Mouse (Mus musculus) heart, adult 2 months (tissue): ENCODE data around the gene Mrtfa. TPM values are rescaled to one million over a fixed set of nuclear protein-coding genes. Genes with fewer than 3 reads are reported as not detected.

Experiments
- DNase-seq, 2 experiments: peaks; one replicate each; pipeline ENCODE4 v3.0.0; 2021
- H3K27ac ChIP-seq: fragments of 200-600 bp; 2 replicates; pipeline ENCODE4 v1.8.1; 2022
- H3K27me3 ChIP-seq: fragments of 200-500 bp; 2 replicates; pipeline ENCODE4 v1.6.1; 2012; ENCODE audit warnings: mild to moderate bottlenecking, low read length, inconsistent platforms, mixed read lengths; ENCODE audit not compliant: control insufficient read depth, insufficient read depth
- H3K36me3 ChIP-seq: fragments of 200-500 bp; 2 replicates; pipeline ENCODE4 v1.6.1; 2012; ENCODE audit warnings: low read length, inconsistent platforms; ENCODE audit not compliant: control insufficient read depth, insufficient read depth
- H3K4me1 ChIP-seq: fragments of 200-500 bp; 2 replicates; pipeline ENCODE4 v1.6.1; 2011; ENCODE audit warnings: low read length; ENCODE audit not compliant: control insufficient read depth, insufficient read depth
- H3K4me3 ChIP-seq: fragments of 200-600 bp; 2 replicates; pipeline ENCODE4 v1.8.1; 2022
- H3K79me2 ChIP-seq: fragments of 200-500 bp; replicated peaks from 2 replicates; pipeline ENCODE4 v1.6.1; 2012; ENCODE audit warnings: mild to moderate bottlenecking, inconsistent platforms, low read length, moderate library complexity, mixed read lengths; ENCODE audit not compliant: control insufficient read depth, insufficient read depth
- H3K9ac ChIP-seq: fragments of 200-500 bp; 2 replicates; pipeline ENCODE4 v1.6.1; 2012; ENCODE audit warnings: low read depth, mild to moderate bottlenecking, control low read depth, inconsistent platforms, low read length, mixed read lengths
- CTCF ChIP-seq: fragments of 200-600 bp; IDR thresholded peaks from 2 replicates; pipeline ENCODE4 v1.8.1; 2022; ENCODE audit warnings: antibody characterized with exemption, mild to moderate bottlenecking, moderate library complexity
- EP300 ChIP-seq: fragments of 200-500 bp; IDR thresholded peaks from 2 replicates; pipeline ENCODE4 v1.6.1; 2011; ENCODE audit warnings: low read depth, low read length, control low read depth; ENCODE audit not compliant: insufficient read depth
- POLR2A ChIP-seq: fragments of 200-500 bp; IDR thresholded peaks from 2 replicates; pipeline ENCODE4 v1.6.1; 2011; ENCODE audit warnings: mild to moderate bottlenecking, low read depth, low read length, control low read depth; ENCODE audit not compliant: insufficient read depth
- WGBS: fragments of 180-500 bp; shearing (Covaris S2); methylation state at CpG from one replicate; pipeline ENCODE4 v1.1.7; 2018; 5-methylcytosine and 5-hydroxymethylcytosine counted together
- intact Hi-C: fragments of 180-260 bp; cut with DNase I; formaldehyde crosslinking; loops from one replicate; pipeline ENCODE4 v1.15.1; 2025
- polyA plus RNA-seq: library from polyadenylated mRNA; depleted of rRNA; stranded (reverse); fragments of >200 nt; gene quantifications from 2 replicates; pipeline ENCODE4 v1.2.3, GENCODE M21; 2012
- total RNA-seq, 2 experiments: library from RNA; stranded (reverse); gene quantifications; 2 replicates each; pipeline ENCODE4 v1.2.3; 2021

The Mrtfa gene
- total and polyA plus RNA-seq, 3 experiments = 7.2 to 11.0 (median 9.0) TPM

GRCm38 (mm10) chr15:81060975-81061374, 129.6 kb downstream of the Mrtfa start:
- intact Hi-C loops = no loop called here
- Histone ChIP-seq H3K4me1 (no peaks in the 10 kb centered on the region), H3K9ac (no peak overlapping the region), H3K36me3 (no peaks in the 10 kb centered on the region), H3K27me3 (no peaks in the 10 kb centered on the region), H3K4me3 (no peak overlapping the region), H3K79me2 (no peaks in the 10 kb centered on the region), H3K27ac (no peak overlapping the region)
- DNase-seq = no peak
- WGBS = 98% methylated on average over 2 of the region's 2 CpGs
- TF ChIP-seq CTCF (peak; percentile 16; the same call in 1 of the 2 replicates), EP300 (no peak), POLR2A (no peak)

DNA sequence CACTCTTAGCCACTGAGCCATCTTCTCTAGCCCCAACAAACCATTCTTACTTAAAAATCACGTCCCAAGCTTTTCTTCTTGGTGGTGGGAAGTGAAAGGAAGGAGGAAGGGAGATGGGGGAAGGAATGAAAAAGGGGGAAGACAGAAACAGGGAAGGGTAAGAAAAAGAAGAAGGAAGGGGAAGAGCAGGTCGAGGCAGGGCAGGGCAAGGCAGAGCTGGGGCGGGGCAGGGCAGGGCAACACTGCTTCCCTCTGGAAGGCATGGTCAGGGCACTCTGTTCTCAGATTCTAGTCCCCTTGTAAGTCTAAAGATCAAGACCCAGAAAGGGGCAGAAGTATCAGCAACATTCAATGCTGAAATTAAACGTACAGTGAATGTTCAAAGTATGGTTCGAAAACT, 132.8 kb downstream of the Mrtfa start:
- Histone ChIP-seq H3K79me2 (no peaks in the 10 kb centered on the region), H3K36me3 (no peaks in the 10 kb centered on the region), H3K9ac (no peak overlapping the region), H3K4me1 (no peaks in the 10 kb centered on the region), H3K27ac (no peak overlapping the region), H3K27me3 (no peaks in the 10 kb centered on the region), H3K4me3 (no peak overlapping the region)
- 91% methylated on average over 5 of the region's 5 CpGs for WGBS
- TF ChIP-seq CTCF (no peak), EP300 (no peak), POLR2A (no peak)
- no peak for DNase-seq
- intact Hi-C loops = no loop called here

DNA sequence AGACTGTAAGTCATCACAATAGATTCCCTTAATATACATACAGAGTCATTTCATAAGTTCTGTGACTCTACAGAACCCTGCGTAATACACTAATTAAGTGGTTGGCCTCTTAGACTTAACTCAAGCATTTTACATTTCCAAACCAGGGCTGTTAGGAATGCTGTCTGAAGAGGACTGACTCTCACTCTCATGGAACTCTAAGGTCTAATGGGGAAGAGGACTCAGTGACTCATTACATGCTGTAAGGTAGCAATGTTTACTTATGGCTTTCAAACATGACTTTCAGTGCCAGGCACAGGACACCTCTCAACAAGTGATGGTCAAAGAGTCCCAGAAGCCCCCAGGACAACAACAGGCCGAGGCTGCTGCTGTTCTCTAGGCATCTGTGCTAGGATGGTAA, 135.1 kb downstream of the Mrtfa start:
- intact Hi-C loops = no loop called here
- H3K9ac ChIP-seq = no peak overlapping the region
- H3K79me2 ChIP-seq = no peaks in the 10 kb centered on the region
- H3K36me3 ChIP-seq = no peaks in the 10 kb centered on the region
- H3K4me3 ChIP-seq = no peak overlapping the region
- H3K27ac ChIP-seq = no peak overlapping the region
- no peaks in the 10 kb centered on the region for H3K27me3 ChIP-seq
- no peaks in the 10 kb centered on the region for H3K4me1 ChIP-seq
- no peak for TF ChIP-seq EP300
- no peak for TF ChIP-seq CTCF
- no peak for TF ChIP-seq POLR2A
- DNase-seq = no peak
- 91% methylated on average over 2 of the region's 2 CpGs for WGBS

DNA sequence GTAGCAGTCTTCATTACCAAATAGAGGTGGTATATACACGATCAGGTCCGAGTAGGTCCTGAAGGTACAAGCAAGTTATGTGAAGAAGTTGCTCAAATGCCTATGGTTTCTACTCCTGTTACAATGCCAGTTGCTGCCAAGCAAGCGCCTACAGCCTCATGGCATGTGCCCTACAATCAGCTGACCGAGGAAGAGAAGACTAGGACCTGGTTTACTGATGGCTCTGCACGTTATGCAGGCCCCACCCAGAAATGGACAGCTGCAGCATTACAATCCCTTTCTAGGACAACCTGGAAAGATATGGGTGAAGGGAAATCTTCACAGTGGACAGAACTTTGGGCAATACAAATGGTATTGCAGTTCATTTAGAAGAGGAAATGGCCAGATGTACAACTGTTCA, 138.1 kb downstream of the Mrtfa start:
- no peak for DNase-seq
- no peaks in the 10 kb centered on the region for H3K36me3 ChIP-seq
- H3K27me3 ChIP-seq = no peaks in the 10 kb centered on the region
- TF ChIP-seq CTCF = no peak
- no peak for TF ChIP-seq EP300
- H3K79me2 ChIP-seq = no peaks in the 10 kb centered on the region
- H3K27ac ChIP-seq = no peak overlapping the region
- H3K4me1 ChIP-seq = 0 out of 2 replicates have a peak, but pooled peaks cover 1% of the 10 kb centered on the region
- intact Hi-C loops = no loop called here
- H3K9ac ChIP-seq = no peak overlapping the region
- H3K4me3 ChIP-seq = no peak overlapping the region
- 92% methylated on average over 5 of the region's 5 CpGs for WGBS

- intact Hi-C loops = no loop called here
- 26% methylated on average over 3 of the region's 3 CpGs for WGBS
- no peak for DNase-seq
Measured at GRCm38 (mm10) chr15:81050488-81050887, 140.1 kb downstream of the Mrtfa start.

GRCm38 (mm10) chr15:81049401-81050053, 141.0 kb downstream of the Mrtfa start:
- intact Hi-C loops = loop anchor here (1.0 kb wide), 1 partner anchor 22 kb away; no protein-coding TSS in a partner anchor
- Histone ChIP-seq H3K27me3 (no peaks in the 10 kb centered on the region), H3K9ac (no peak overlapping the region), H3K27ac (no peak overlapping the region), H3K36me3 (no peaks in the 10 kb centered on the region), H3K4me1 (0 out of 2 replicates have a peak, but pooled peaks cover 1% of the 10 kb centered on the region), H3K4me3 (no peak overlapping the region), H3K79me2 (no peaks in the 10 kb centered on the region)
- WGBS = 67% methylated on average over 6 of the region's 6 CpGs
- TF ChIP-seq POLR2A = no peak
- peak; percentile 74 for TF ChIP-seq CTCF
- no peak for TF ChIP-seq EP300
- no peak for DNase-seq

More at GRCm38 (mm10) chr15:81050488-81050887, 140.1 kb downstream of the Mrtfa start:
- no peaks in the 10 kb centered on the region for H3K79me2 ChIP-seq
- TF ChIP-seq CTCF = no peak
- TF ChIP-seq EP300 = no peak
- no peak for TF ChIP-seq POLR2A
- 0 out of 2 replicates have a peak, but pooled peaks cover 1% of the 10 kb centered on the region for H3K4me1 ChIP-seq
- no peak overlapping the region for H3K27ac ChIP-seq
- no peak overlapping the region for H3K4me3 ChIP-seq
- no peaks in the 10 kb centered on the region for H3K27me3 ChIP-seq
- H3K9ac ChIP-seq = no peak overlapping the region
- H3K36me3 ChIP-seq = no peaks in the 10 kb centered on the region
